Mouse (Mus musculus) hindbrain, embryonic 11.5 days (tissue): ENCODE data around the gene H2-D1. TPM values are rescaled to one million over a fixed set of nuclear protein-coding genes. Genes with fewer than 3 reads are reported as not detected.
A peak's percentile ranks its signal among the peaks of the same experiment; 100 is the strongest.
"Not testable (repeated sequence)": the region's sequence is repeated elsewhere in the genome, so short reads cannot be mapped to it uniquely, and the experiment has no call there.

ENCODE experiments used
- ATAC-seq: fragments of 200-750 bp; cut with Nextera tagmentation; 2 replicates; pipeline ENCODE4 v1.8.0; 2017; ENCODE audit warnings: mild to moderate bottlenecking, moderate TSS enrichment, moderate library complexity; ENCODE audit not compliant: low FRiP score
- DNase-seq: peaks from one replicate; pipeline ENCODE4 v3.0.0-alpha.2; 2015; ENCODE audit warnings: low spot score
- H3K27ac ChIP-seq: fragments of 300-500 bp; sonication (generic); 2 replicates; pipeline ENCODE4 v1.5.1; 2014; ENCODE audit warnings: mild to moderate bottlenecking, low read depth, low read length
- H3K27me3 ChIP-seq: fragments of 300-500 bp; sonication (generic); 2 replicates; pipeline ENCODE4 v1.6.1; 2014; ENCODE audit warnings: mild to moderate bottlenecking, low read length, moderate library complexity, mixed read lengths; ENCODE audit not compliant: control insufficient read depth, insufficient read depth
- H3K36me3 ChIP-seq: fragments of 300-500 bp; sonication (generic); 2 replicates; pipeline ENCODE4 v1.6.1; 2014; ENCODE audit warnings: mild to moderate bottlenecking, low read length, moderate library complexity, mixed read lengths; ENCODE audit not compliant: control insufficient read depth, insufficient read depth
- H3K4me1 ChIP-seq: fragments of 300-500 bp; sonication (generic); replicated peaks from 2 replicates; pipeline ENCODE4 v1.6.1; 2014; ENCODE audit warnings: low read length, mixed read lengths; ENCODE audit not compliant: control insufficient read depth, insufficient read depth
- H3K4me2 ChIP-seq: fragments of 300-500 bp; sonication (generic); replicated peaks from 2 replicates; pipeline ENCODE4 v1.6.1; 2014; ENCODE audit warnings: mild to moderate bottlenecking, low read depth, low read length
- H3K4me3 ChIP-seq: fragments of 300-500 bp; sonication (generic); 2 replicates; pipeline ENCODE4 v1.5.1; 2014; ENCODE audit warnings: low read depth, low read length
- H3K9ac ChIP-seq: fragments of 300-500 bp; sonication (generic); 2 replicates; pipeline ENCODE4 v1.6.1; 2014; ENCODE audit warnings: low read depth, low read length
- H3K9me3 ChIP-seq: fragments of 300-500 bp; sonication (generic); 2 replicates; pipeline ENCODE4 v1.6.1; 2016; ENCODE audit warnings: low read length; ENCODE audit not compliant: control insufficient read depth
- WGBS: fragments of 180-500 bp; shearing (Covaris S2); extraction: QIAGEN DNeasy Blood & Tissue Kit; methylation state at CpG from one replicate; pipeline ENCODE4 v1.1.7; 2014; 5-methylcytosine and 5-hydroxymethylcytosine counted together
- polyA plus RNA-seq: library from polyadenylated mRNA; unstranded; fragments of >200 nt; fragmentation: Nextera tagmentation; extraction: Ambion mirVana; gene quantifications from 2 replicates; pipeline ENCODE4 v1.2.1, GENCODE M21; 2014

H2-D1 gene
- polyA plus RNA-seq, 1 experiment from 2014 or later = 43.2 TPM

GRCm38 (mm10) chr17:35226561-35227046 is 35.9 kb upstream of the H2-D1 start:
- H3K36me3 ChIP-seq = 0 out of 2 replicates have a peak, but pooled peaks cover 5% of the 10 kb centered on the region
- DNase-seq = no peak

GRCm38 (mm10) chr17:35231022-35231421 is 31.5 kb upstream of the H2-D1 start:
- Histone ChIP-seq H3K27me3 (no peaks in the 10 kb centered on the region), H3K36me3 (no peaks in the 10 kb centered on the region), H3K4me2 (no peak overlapping the region), H3K9me3 (no peaks in the 10 kb centered on the region), H3K9ac (no peak overlapping the region), H3K4me1 (no peaks in the 10 kb centered on the region), H3K27ac (no peak overlapping the region), H3K4me3 (no peak overlapping the region)
- ATAC-seq (no peak), DNase-seq (no peak)
- WGBS = 92% methylated on average over 10 of the region's 10 CpGs

More at GRCm38 (mm10) chr17:35226561-35227046, 35.9 kb upstream of the H2-D1 start:
- Histone ChIP-seq H3K27me3 (no peaks in the 10 kb centered on the region), H3K9ac (no peak overlapping the region), H3K4me2 (no peak overlapping the region), H3K27ac (no peak overlapping the region), H3K9me3 (no peaks in the 10 kb centered on the region), H3K4me3 (no peak overlapping the region), H3K4me1 (no peaks in the 10 kb centered on the region)
- ATAC-seq = no peak
- WGBS = 89% methylated on average over 14 of the region's 14 CpGs

- Histone ChIP-seq H3K9me3 (no peaks in the 10 kb centered on the region), H3K36me3 (no peaks in the 10 kb centered on the region), H3K4me3 (no peak overlapping the region), H3K4me2 (no peak overlapping the region), H3K27ac (no peak overlapping the region), H3K4me1 (0 out of 2 replicates have a peak, but pooled peaks cover 3% of the 10 kb centered on the region), H3K27me3 (no peaks in the 10 kb centered on the region), H3K9ac (no peak overlapping the region)
- 14% methylated on average over 12 of the region's 12 CpGs for WGBS
- no peak for ATAC-seq
- DNase-seq = peak; percentile 94
These were observed 30.5 kb upstream of the H2-D1 start for GRCm38 (mm10) chr17:35232043-35232442.

- no peak for DNase-seq
- H3K36me3 ChIP-seq = no peaks in the 10 kb centered on the region
- H3K4me3 ChIP-seq = no peak overlapping the region
- H3K9me3 ChIP-seq = no peaks in the 10 kb centered on the region
- no peak for ATAC-seq
- H3K27ac ChIP-seq = no peak overlapping the region
- H3K27me3 ChIP-seq = no peaks in the 10 kb centered on the region
- 0 out of 2 replicates have a peak, but pooled peaks cover 3% of the 10 kb centered on the region for H3K4me1 ChIP-seq
- H3K4me2 ChIP-seq = no peak overlapping the region
- no peak overlapping the region for H3K9ac ChIP-seq
- WGBS = 93% methylated on average over 5 of the region's 5 CpGs
These were observed 29.9 kb upstream of the H2-D1 start for GRCm38 (mm10) chr17:35232659-35233058.

GRCm38 (mm10) chr17:35233114-35233980 is 29.2 kb upstream of the H2-D1 start, which contains the start of gene Atp6v1g2:
Gene Atp6v1g2, plus strand, starts transcription at chr17:35233660.
- Histone ChIP-seq H3K4me3 (peak within 1 kb of the TSS; percentile 46), H3K4me2 (0 out of 2 replicates have a peak within 1 kb of the TSS, but pooled peaks have one; percentile 79), H3K36me3 (no peaks in the 10 kb centered on the region), H3K27me3 (no peaks in the 10 kb centered on the region), H3K9ac (no peak within 1 kb of the TSS), H3K9me3 (no peaks in the 10 kb centered on the region), H3K27ac (no peak within 1 kb of the TSS), H3K4me1 (0 out of 2 replicates have a peak, but pooled peaks cover 3% of the 10 kb centered on the region)
- ATAC-seq (no peak), DNase-seq (no peak)
- WGBS = 86% methylated on average over 18 of the region's 18 CpGs

GRCm38 (mm10) chr17:35234090-35234489 is 28.4 kb upstream of the H2-D1 start:
- H3K9me3 ChIP-seq, DNase-seq, H3K4me3 ChIP-seq, H3K9ac ChIP-seq, H3K27me3 ChIP-seq, ATAC-seq, H3K27ac ChIP-seq, H3K4me2 ChIP-seq, H3K4me1 ChIP-seq, H3K36me3 ChIP-seq: not testable (repeated sequence)
- 92% methylated on average over 7 of the region's 7 CpGs for WGBS

- peak overlapping the region; percentile 87 for H3K9ac ChIP-seq
- no peaks in the 10 kb centered on the region for H3K27me3 ChIP-seq
- H3K36me3 ChIP-seq = no peaks in the 10 kb centered on the region
- H3K27ac ChIP-seq = peak overlapping the region; percentile 86
- peak overlapping the region; percentile 79 for H3K4me2 ChIP-seq
- peak overlapping the region; percentile 46 for H3K4me3 ChIP-seq
- DNase-seq = peak; percentile 68
- 6% methylated on average over 22 of the region's 31 CpGs for WGBS
- H3K9me3 ChIP-seq = no peaks in the 10 kb centered on the region
- peak; percentile 20; the same call in 1 of the 2 replicates for ATAC-seq
- H3K4me1 ChIP-seq = 0 out of 2 replicates have a peak, but pooled peaks cover 3% of the 10 kb centered on the region
These were observed 27.6 kb upstream of the H2-D1 start for GRCm38 (mm10) chr17:35234903-35235302.

GRCm38 (mm10) chr17:35235614-35236389 is 26.7 kb upstream of the H2-D1 start, which contains the start of gene Nfkbil1:
Gene Nfkbil1, minus strand, starts transcription at chr17:35235792.
- under 1% methylated on average over 35 of the region's 35 CpGs for WGBS
- ATAC-seq = peak; percentile 83
- Histone ChIP-seq H3K36me3 (no peaks in the 10 kb centered on the region), H3K4me2 (peak within 1 kb of the TSS; percentile 79), H3K27ac (peak within 1 kb of the TSS; percentile 86), H3K27me3 (no peaks in the 10 kb centered on the region), H3K4me1 (peaks cover 6% of the 10 kb centered on the region), H3K4me3 (peak within 1 kb of the TSS; percentile 46), H3K9me3 (no peaks in the 10 kb centered on the region), H3K9ac (peak within 1 kb of the TSS; percentile 87)
- peak; percentile 91 for DNase-seq
